Comparison of ENCODE assay signal across 10 mouse cellular contexts in genomic region chr16:3895173-3895792, GRCm38 (mm10). TPM values are rescaled to one million over a fixed set of nuclear protein-coding genes. Genes with fewer than 3 reads are reported as not detected.
DNase-seq lines count a peak whose midpoint lies in the region; ATAC-seq and TF ChIP-seq lines count a peak whose summit lies in the region.
"Had no signal": no experiment of that assay in that cellular context is flagged by ENCODE, and none has a peak within 500 bp of the region (broad histone marks: within the 10 kb centered on the region; RNA-seq: fewer than 3 reads in every experiment).

No protein-coding gene starts in this region.

- ATAC-seq in embryonic facial prominence, embryonic 13.5 days (ENCODE audit: insufficient number of reproducible peaks, insufficient read depth, low FRiP score, low TSS enrichment, low read depth), result no peak
- ATAC-seq in intestine, embryonic 14.5 days (replicated peaks; ENCODE audit: low FRiP score, low TSS enrichment, low read depth), result no peak
- ATAC-seq in lung, embryonic 14.5 days (ENCODE audit: insufficient read depth), result 0 out of 2 replicates have a peak, but pooled peaks have one; percentile 21
- ATAC-seq in stomach, embryonic 15.5 days (ENCODE audit: insufficient read depth, low FRiP score, low read depth), result peak; percentile 43; the same call in 1 of the 2 replicates
- ATAC-seq: Patski had no signal

- H3K27me3 ChIP-seq in embryonic facial prominence, embryonic 13.5 days, result no peaks in the 10 kb centered on the region
- no peaks in the 10 kb centered on the region for H3K27me3 ChIP-seq in embryonic facial prominence, embryonic 10.5 days (replicated peaks; ENCODE audit: low read depth, poor library complexity, severe bottlenecking)
- no peaks in the 10 kb centered on the region for H3K27me3 ChIP-seq in intestine, embryonic 14.5 days (replicated peaks; ENCODE audit: control insufficient read depth, insufficient read depth, low read length)
- no peaks in the 10 kb centered on the region for H3K27me3 ChIP-seq in lung, embryonic 14.5 days (ENCODE audit: insufficient read depth, low read length)
- H3K27me3 ChIP-seq in stomach, embryonic 15.5 days (replicated peaks), result no peaks in the 10 kb centered on the region
- H3K27me3 ChIP-seq: midbrain, embryonic 12.5 days; Patski had no signal

- H3K36me3 ChIP-seq in embryonic facial prominence, embryonic 13.5 days, result peaks cover 44% of the 10 kb centered on the region
- peaks cover 48% of the 10 kb centered on the region for H3K36me3 ChIP-seq in embryonic facial prominence, embryonic 10.5 days (replicated peaks)
- peaks cover 54% of the 10 kb centered on the region for H3K36me3 ChIP-seq in intestine, embryonic 14.5 days (ENCODE audit: control insufficient read depth, insufficient read depth, low read length)
- peaks cover 39% of the 10 kb centered on the region for H3K36me3 ChIP-seq in lung, embryonic 14.5 days (ENCODE audit: insufficient read depth)
- H3K36me3 ChIP-seq in stomach, embryonic 15.5 days, result peaks cover 24% of the 10 kb centered on the region

- 54% methylated on average over 9 of the region's 9 CpGs for WGBS in embryonic facial prominence, embryonic 13.5 days
- WGBS in embryonic facial prominence, embryonic 10.5 days, result 69% methylated on average over 9 of the region's 9 CpGs
- WGBS in bone marrow, adult 2 months, result 6% methylated on average over 9 of the region's 9 CpGs
- 75% methylated on average over 9 of the region's 9 CpGs for WGBS in intestine, embryonic 14.5 days
- 69% methylated on average over 9 of the region's 9 CpGs for WGBS in lung, embryonic 14.5 days
- WGBS in stomach, embryonic 15.5 days, result 64% methylated on average over 9 of the region's 9 CpGs

- DNase-seq in embryonic facial prominence, embryonic 10.5 days (ENCODE audit: low spot score), result no peak
- no peak for DNase-seq in intestine, embryonic 14.5 days (ENCODE audit: low spot score)
- peak; percentile 41 for DNase-seq in lung, embryonic 14.5 days
- no peak for DNase-seq in frontal cortex, postnatal 10 days (ENCODE audit: low spot score in 2 of 2)
- DNase-seq in left cerebral cortex, adult 8-10 months (ENCODE audit: low spot score in 2 of 2), result no peak

- H3K27ac ChIP-seq in embryonic facial prominence, embryonic 13.5 days, result peak overlapping the region; percentile 60; the same call in 1 of the 2 replicates
- no peak overlapping the region for H3K27ac ChIP-seq in embryonic facial prominence, embryonic 10.5 days (replicated peaks)
- peak overlapping the region; percentile 75; the same call in 1 of the 2 replicates for H3K27ac ChIP-seq in bone marrow, adult 2 months (ENCODE audit: control insufficient read depth, insufficient read depth, low read depth, low read length, poor library complexity)
- H3K27ac ChIP-seq in intestine, embryonic 14.5 days (ENCODE audit: low read depth), result 0 out of 2 replicates have a peak overlapping the region, but pooled peaks have one; percentile 16
- peak overlapping the region; percentile 15 for H3K27ac ChIP-seq in lung, embryonic 14.5 days (ENCODE audit: low read depth)
- H3K27ac ChIP-seq in stomach, embryonic 15.5 days, result peak overlapping the region; percentile 33; the same call in 1 of the 2 replicates
- H3K27ac ChIP-seq: midbrain, embryonic 12.5 days had no signal

- H3K9ac ChIP-seq in embryonic facial prominence, embryonic 13.5 days, result no peak overlapping the region
- H3K9ac ChIP-seq in intestine, embryonic 14.5 days (ENCODE audit: low read length), result no peak overlapping the region
- no peak overlapping the region for H3K9ac ChIP-seq in lung, embryonic 14.5 days
- H3K9ac ChIP-seq in stomach, embryonic 15.5 days, result no peak overlapping the region
- H3K9ac ChIP-seq: midbrain, embryonic 12.5 days had no signal

- no peak for TF ChIP-seq CTCF in bone marrow, adult 2 months (IDR thresholded peaks at IDR 0.05; ENCODE audit: control insufficient read depth, insufficient read depth, low read length)
- TF ChIP-seq CTCF in lung, embryonic 14.5 days (IDR thresholded peaks at IDR 0.05; ENCODE audit: low read depth), result no peak

- H3K4me1 ChIP-seq in embryonic facial prominence, embryonic 13.5 days, result peaks cover 10% of the 10 kb centered on the region; the same call in 1 of the 2 replicates
- H3K4me1 ChIP-seq in embryonic facial prominence, embryonic 10.5 days, result no peaks in the 10 kb centered on the region
- H3K4me1 ChIP-seq in bone marrow, adult 2 months (ENCODE audit: control insufficient read depth, insufficient read depth, low read length), result peaks cover 8% of the 10 kb centered on the region; the same call in 1 of the 2 replicates
- H3K4me1 ChIP-seq in intestine, embryonic 14.5 days (replicated peaks; ENCODE audit: control insufficient read depth, insufficient read depth, low read length), result no peaks in the 10 kb centered on the region
- H3K4me1 ChIP-seq in lung, embryonic 14.5 days (ENCODE audit: insufficient read depth), result no peaks in the 10 kb centered on the region
- H3K4me1 ChIP-seq in stomach, embryonic 15.5 days, result no peaks in the 10 kb centered on the region
- H3K4me1 ChIP-seq: midbrain, embryonic 12.5 days had no signal

- TF ChIP-seq POLR2A in bone marrow, adult 2 months (IDR thresholded peaks at IDR 0.05; ENCODE audit: borderline replicate concordance, control insufficient read depth, low read depth, low read length), result peak; percentile 42; the same call in 1 of the 2 replicates

- H3K4me3 ChIP-seq in embryonic facial prominence, embryonic 13.5 days, result no peak overlapping the region
- H3K4me3 ChIP-seq in embryonic facial prominence, embryonic 10.5 days, result no peak overlapping the region
- peak overlapping the region; percentile 59 for H3K4me3 ChIP-seq in bone marrow, adult 2 months (replicated peaks; ENCODE audit: control insufficient read depth, low read depth, low read length)
- no peak overlapping the region for H3K4me3 ChIP-seq in intestine, embryonic 14.5 days (ENCODE audit: low read depth, low read length)
- no peak overlapping the region for H3K4me3 ChIP-seq in lung, embryonic 14.5 days (ENCODE audit: low read depth, low read length)
- H3K4me3 ChIP-seq in stomach, embryonic 15.5 days (replicated peaks), result no peak overlapping the region
- H3K4me3 ChIP-seq: midbrain, embryonic 12.5 days had no signal

- H3K4me2 ChIP-seq in embryonic facial prominence, embryonic 13.5 days, result no peak overlapping the region
- H3K4me2 ChIP-seq in intestine, embryonic 14.5 days (ENCODE audit: low read length), result no peak overlapping the region
- no peak overlapping the region for H3K4me2 ChIP-seq in lung, embryonic 14.5 days
- H3K4me2 ChIP-seq in stomach, embryonic 15.5 days, result no peak overlapping the region
- H3K4me2 ChIP-seq: midbrain, embryonic 12.5 days had no signal

- no peaks in the 10 kb centered on the region for H3K9me3 ChIP-seq in embryonic facial prominence, embryonic 13.5 days
- no peaks in the 10 kb centered on the region for H3K9me3 ChIP-seq in embryonic facial prominence, embryonic 10.5 days
- H3K9me3 ChIP-seq in intestine, embryonic 14.5 days (ENCODE audit: control insufficient read depth, low read length), result no peaks in the 10 kb centered on the region
- H3K9me3 ChIP-seq in lung, embryonic 14.5 days (ENCODE audit: low read depth, low read length), result no peaks in the 10 kb centered on the region
- no peaks in the 10 kb centered on the region for H3K9me3 ChIP-seq in stomach, embryonic 15.5 days
- H3K9me3 ChIP-seq: midbrain, embryonic 12.5 days had no signal

RNA-seq across cellular contexts. Expression of gene Gm20695, which starts 10.8 kb away (rescaled TPM):
- 2.1 TPM in 1 of 2 replicates, not detected in the other for polyA plus RNA-seq in embryonic facial prominence, embryonic 13.5 days (2015; fragmentation: Nextera tagmentation; extraction: Ambion mirVana)
- 1.4 and 2.6 TPM in 2 replicates for polyA plus RNA-seq in embryonic facial prominence, embryonic 10.5 days (2016; fragmentation: Nextera tagmentation; extraction: Ambion mirVana)
- polyA plus RNA-seq in bone marrow, adult 2 months (2011; ENCODE audit: insufficient read depth, insufficient read length, low replicate concordance, missing spikeins), result not detected in 2 replicates
- polyA plus RNA-seq in intestine, embryonic 14.5 days (2014; fragmentation: Nextera tagmentation; extraction: Ambion mirVana), result 1.7 and 2.0 TPM in 2 replicates
- polyA plus RNA-seq in lung, embryonic 14.5 days (2014; fragmentation: Nextera tagmentation; extraction: Ambion mirVana), result 2.3 and 2.4 TPM in 2 replicates
- polyA plus RNA-seq in stomach, embryonic 15.5 days (2015; fragmentation: Nextera tagmentation; extraction: Ambion mirVana), result 1.3 and 1.5 TPM in 2 replicates
- 1 to 10 TPM in 2 of 4 experiments, under 1 TPM in 1, not detected in 1; 0.96 to 1.2 (median 1.0) TPM for total RNA-seq in left cerebral cortex, adult 8-10 months (2022)

RNA-seq across cellular contexts. Expression of gene Zfp597, which starts 10.9 kb away (rescaled TPM):
- polyA plus RNA-seq in embryonic facial prominence, embryonic 13.5 days (2015; fragmentation: Nextera tagmentation; extraction: Ambion mirVana), result 5.7 and 6.0 TPM in 2 replicates
- 4.5 and 5.5 TPM in 2 replicates for polyA plus RNA-seq in embryonic facial prominence, embryonic 10.5 days (2016; fragmentation: Nextera tagmentation; extraction: Ambion mirVana)
- 4.8 and 19.2 TPM in 2 replicates for polyA plus RNA-seq in bone marrow, adult 2 months (2011; ENCODE audit: insufficient read depth, insufficient read length, low replicate concordance, missing spikeins)
- polyA plus RNA-seq in intestine, embryonic 14.5 days (2014; fragmentation: Nextera tagmentation; extraction: Ambion mirVana), result 5.8 and 6.0 TPM in 2 replicates
- 6.2 and 6.5 TPM in 2 replicates for polyA plus RNA-seq in lung, embryonic 14.5 days (2014; fragmentation: Nextera tagmentation; extraction: Ambion mirVana)
- polyA plus RNA-seq in stomach, embryonic 15.5 days (2015; fragmentation: Nextera tagmentation; extraction: Ambion mirVana), result 6.0 and 6.2 TPM in 2 replicates
- 10 to 100 TPM; 26.0 to 29.7 (median 27.4) TPM for total RNA-seq in left cerebral cortex, adult 8-10 months (2022)

RNA-seq across cellular contexts. Expression of gene 1700037C18Rik, which starts 13.2 kb away (rescaled TPM):
- polyA plus RNA-seq in embryonic facial prominence, embryonic 13.5 days (2015; fragmentation: Nextera tagmentation; extraction: Ambion mirVana), result 6.0 and 8.3 TPM in 2 replicates
- 6.8 TPM in 2 replicates for polyA plus RNA-seq in embryonic facial prominence, embryonic 10.5 days (2016; fragmentation: Nextera tagmentation; extraction: Ambion mirVana)
- 4.3 and 8.0 TPM in 2 replicates for polyA plus RNA-seq in bone marrow, adult 2 months (2011; ENCODE audit: insufficient read depth, insufficient read length, low replicate concordance, missing spikeins)
- 4.8 and 5.3 TPM in 2 replicates for polyA plus RNA-seq in intestine, embryonic 14.5 days (2014; fragmentation: Nextera tagmentation; extraction: Ambion mirVana)
- 5.8 and 7.2 TPM in 2 replicates for polyA plus RNA-seq in lung, embryonic 14.5 days (2014; fragmentation: Nextera tagmentation; extraction: Ambion mirVana)
- 5.1 and 6.9 TPM in 2 replicates for polyA plus RNA-seq in stomach, embryonic 15.5 days (2015; fragmentation: Nextera tagmentation; extraction: Ambion mirVana)
- total RNA-seq in left cerebral cortex, adult 8-10 months (2022), result 10 to 100 TPM in 1 of 4 experiments, 1 to 10 TPM in 3; 7.9 to 12.0 (median 8.6) TPM

RNA-seq across cellular contexts. Expression of gene Cluap1, which starts 13.3 kb away (rescaled TPM):
- 39.7 and 41.9 TPM in 2 replicates for polyA plus RNA-seq in embryonic facial prominence, embryonic 13.5 days (2015; fragmentation: Nextera tagmentation; extraction: Ambion mirVana)
- 22.5 and 24.7 TPM in 2 replicates for polyA plus RNA-seq in embryonic facial prominence, embryonic 10.5 days (2016; fragmentation: Nextera tagmentation; extraction: Ambion mirVana)
- 5.5 and 12.5 TPM in 2 replicates for polyA plus RNA-seq in bone marrow, adult 2 months (2011; ENCODE audit: insufficient read depth, insufficient read length, low replicate concordance, missing spikeins)
- 21.8 and 24.3 TPM in 2 replicates for polyA plus RNA-seq in intestine, embryonic 14.5 days (2014; fragmentation: Nextera tagmentation; extraction: Ambion mirVana)
- 21.1 and 23.1 TPM in 2 replicates for polyA plus RNA-seq in lung, embryonic 14.5 days (2014; fragmentation: Nextera tagmentation; extraction: Ambion mirVana)
- polyA plus RNA-seq in stomach, embryonic 15.5 days (2015; fragmentation: Nextera tagmentation; extraction: Ambion mirVana), result 21.1 and 21.8 TPM in 2 replicates
- total RNA-seq in left cerebral cortex, adult 8-10 months (2022), result 10 to 100 TPM; 23.0 to 30.6 (median 28.1) TPM

RNA-seq across cellular contexts. Expression of gene Naa60, which starts 23.1 kb away (rescaled TPM):
- polyA plus RNA-seq in embryonic facial prominence, embryonic 13.5 days (2015; fragmentation: Nextera tagmentation; extraction: Ambion mirVana), result 55.4 and 57.6 TPM in 2 replicates
- 54.4 and 56.4 TPM in 2 replicates for polyA plus RNA-seq in embryonic facial prominence, embryonic 10.5 days (2016; fragmentation: Nextera tagmentation; extraction: Ambion mirVana)
- 14.0 and 42.4 TPM in 2 replicates for polyA plus RNA-seq in bone marrow, adult 2 months (2011; ENCODE audit: insufficient read depth, insufficient read length, low replicate concordance, missing spikeins)
- polyA plus RNA-seq in intestine, embryonic 14.5 days (2014; fragmentation: Nextera tagmentation; extraction: Ambion mirVana), result 46.9 and 47.3 TPM in 2 replicates
- 59.0 and 59.1 TPM in 2 replicates for polyA plus RNA-seq in lung, embryonic 14.5 days (2014; fragmentation: Nextera tagmentation; extraction: Ambion mirVana)
- polyA plus RNA-seq in stomach, embryonic 15.5 days (2015; fragmentation: Nextera tagmentation; extraction: Ambion mirVana), result 40.3 and 41.0 TPM in 2 replicates
- total RNA-seq in left cerebral cortex, adult 8-10 months (2022), result 100 to 1,000 TPM; 109 to 146 (median 127) TPM

Comparison
In these comparisons a context has a peak if more than half of its experiments do, and no peak if none do; other contexts are left out.
1. ATAC-seq: peak in lung, embryonic 14.5 days (single experiment) and stomach, embryonic 15.5 days (single experiment); none in embryonic facial prominence, embryonic 13.5 days (single experiment) and intestine, embryonic 14.5 days (single experiment).